Mouse (Mus musculus) kidney, embryonic 15.5 days (tissue): ENCODE results near the gene Slc25a44. TPM values are rescaled to one million over a fixed set of nuclear protein-coding genes. Genes with fewer than 3 reads are reported as not detected.

Source experiments
- ATAC-seq: fragments of 200-750 bp; cut with Nextera tagmentation; replicated peaks from 2 replicates; pipeline ENCODE4 v1.8.0; 2017; ENCODE audit warnings: moderate TSS enrichment; ENCODE audit not compliant: low FRiP score
- H3K27ac ChIP-seq: fragments of 300-500 bp; sonication (generic); 2 replicates; pipeline ENCODE4 v1.5.1; 2015; ENCODE audit warnings: mild to moderate bottlenecking, inconsistent platforms
- H3K27me3 ChIP-seq: fragments of 300-500 bp; sonication (generic); 2 replicates; pipeline ENCODE4 v1.6.1; 2015; ENCODE audit warnings: inconsistent platforms
- H3K36me3 ChIP-seq: fragments of 300-500 bp; sonication (generic); 2 replicates; pipeline ENCODE4 v1.6.1; 2015; ENCODE audit warnings: inconsistent platforms
- H3K4me1 ChIP-seq: fragments of 300-500 bp; sonication (generic); 2 replicates; pipeline ENCODE4 v1.6.1; 2015; ENCODE audit warnings: inconsistent platforms
- H3K4me2 ChIP-seq: fragments of 300-500 bp; sonication (generic); 2 replicates; pipeline ENCODE4 v1.6.1; 2015; ENCODE audit warnings: moderate library complexity, mild to moderate bottlenecking, inconsistent platforms
- H3K4me3 ChIP-seq: fragments of 300-500 bp; sonication (generic); replicated peaks from 2 replicates; pipeline ENCODE4 v1.5.1; 2015; ENCODE audit warnings: mild to moderate bottlenecking, inconsistent platforms
- H3K9ac ChIP-seq: fragments of 300-500 bp; sonication (generic); 2 replicates; pipeline ENCODE4 v1.6.1; 2015; ENCODE audit warnings: mild to moderate bottlenecking, inconsistent platforms
- H3K9me3 ChIP-seq: fragments of 300-500 bp; sonication (generic); replicated peaks from 2 replicates; pipeline ENCODE4 v1.6.1; 2016; ENCODE audit warnings: inconsistent platforms
- WGBS: fragments of 180-500 bp; shearing (Covaris S2); methylation state at CpG from one replicate; pipeline ENCODE4 v1.1.7; 2015; ENCODE audit warnings: mixed read lengths; 5-methylcytosine and 5-hydroxymethylcytosine counted together
- polyA plus RNA-seq: library from polyadenylated mRNA; unstranded; fragments of >200 nt; fragmentation: Nextera tagmentation; extraction: Ambion mirVana; gene quantifications from 2 replicates; pipeline ENCODE4 v1.2.1, GENCODE M21; 2015

The Slc25a44 gene
- polyA plus RNA-seq, 1 experiment from 2014 or later, result 17.6 TPM

GRCm38 (mm10) chr3:88425708-88426420 lies 925 bp upstream of the Slc25a44 start:
- Histone ChIP-seq H3K9me3 (no peaks in the 10 kb centered on the region), H3K4me2 (peak overlapping the region; percentile 79), H3K4me1 (peaks cover 29% of the 10 kb centered on the region), H3K9ac (no peak overlapping the region), H3K4me3 (no peak overlapping the region), H3K27ac (no peak overlapping the region), H3K27me3 (no peaks in the 10 kb centered on the region), H3K36me3 (peaks cover 6% of the 10 kb centered on the region)
- 75% methylated on average over 10 of the region's 10 CpGs for WGBS
- no peak for ATAC-seq

GRCm38 (mm10) chr3:88425330-88425689 lies 371 bp upstream of the Slc25a44 start:
- peak overlapping the region; percentile 78 for H3K4me3 ChIP-seq
- ATAC-seq, result peak; percentile 30
- H3K4me2 ChIP-seq, result peak overlapping the region; percentile 79
- 6% methylated on average over 2 of the region's 2 CpGs for WGBS
- H3K4me1 ChIP-seq, result peaks cover 29% of the 10 kb centered on the region
- no peaks in the 10 kb centered on the region for H3K27me3 ChIP-seq
- H3K36me3 ChIP-seq, result peaks cover 12% of the 10 kb centered on the region
- H3K9me3 ChIP-seq, result no peaks in the 10 kb centered on the region
- no peak overlapping the region for H3K9ac ChIP-seq
- H3K27ac ChIP-seq, result peak overlapping the region; percentile 58; the same call in 1 of the 2 replicates

GRCm38 (mm10) chr3:88422020-88422720 lies 2.8 kb downstream of the Slc25a44 start:
- peaks cover 43% of the 10 kb centered on the region for H3K36me3 ChIP-seq
- H3K9me3 ChIP-seq, result no peaks in the 10 kb centered on the region
- no peak overlapping the region for H3K27ac ChIP-seq
- WGBS, result 46% methylated on average over 9 of the region's 9 CpGs
- no peak overlapping the region for H3K4me2 ChIP-seq
- H3K9ac ChIP-seq, result no peak overlapping the region
- no peak for ATAC-seq
- no peaks in the 10 kb centered on the region for H3K27me3 ChIP-seq
- H3K4me1 ChIP-seq, result peaks cover 29% of the 10 kb centered on the region
- H3K4me3 ChIP-seq, result no peak overlapping the region

- no peak for ATAC-seq
- Histone ChIP-seq H3K4me2 (no peak overlapping the region), H3K9ac (no peak overlapping the region), H3K36me3 (peaks cover 57% of the 10 kb centered on the region), H3K27ac (no peak overlapping the region), H3K9me3 (no peaks in the 10 kb centered on the region), H3K4me1 (peaks cover 28% of the 10 kb centered on the region), H3K27me3 (no peaks in the 10 kb centered on the region), H3K4me3 (no peak overlapping the region)
- 92% methylated on average over 19 of the region's 19 CpGs for WGBS
Observed at GRCm38 (mm10) chr3:88420771-88421170, 4.2 kb downstream of the Slc25a44 start.

GRCm38 (mm10) chr3:88418016-88418415 lies 6.9 kb downstream of the Slc25a44 start:
- H3K9me3 ChIP-seq, result no peaks in the 10 kb centered on the region
- H3K4me3 ChIP-seq, result no peak overlapping the region
- WGBS, result 83% methylated on average over 6 of the region's 6 CpGs
- no peak overlapping the region for H3K27ac ChIP-seq
- H3K27me3 ChIP-seq, result no peaks in the 10 kb centered on the region
- no peak overlapping the region for H3K4me2 ChIP-seq
- no peak overlapping the region for H3K9ac ChIP-seq
- H3K4me1 ChIP-seq, result peaks cover 11% of the 10 kb centered on the region; the same call in 1 of the 2 replicates
- H3K36me3 ChIP-seq, result peaks cover 83% of the 10 kb centered on the region
- ATAC-seq, result no peak

GRCm38 (mm10) chr3:88415668-88416067 lies 9.3 kb downstream of the Slc25a44 start:
- H3K9ac ChIP-seq, result no peak overlapping the region
- H3K27ac ChIP-seq, result no peak overlapping the region
- H3K27me3 ChIP-seq, result no peaks in the 10 kb centered on the region
- no peak overlapping the region for H3K4me2 ChIP-seq
- no peak for ATAC-seq
- H3K9me3 ChIP-seq, result no peaks in the 10 kb centered on the region
- H3K4me3 ChIP-seq, result no peak overlapping the region
- 87% methylated on average over 4 of the region's 4 CpGs for WGBS
- H3K4me1 ChIP-seq, result peaks cover 4% of the 10 kb centered on the region
- H3K36me3 ChIP-seq, result peaks cover 95% of the 10 kb centered on the region

GRCm38 (mm10) chr3:88412636-88413035 lies 12.3 kb downstream of the Slc25a44 start:
- WGBS, result 84% methylated on average over 11 of the region's 11 CpGs
- Histone ChIP-seq H3K9ac (no peak overlapping the region), H3K4me2 (no peak overlapping the region), H3K27ac (no peak overlapping the region), H3K4me3 (no peak overlapping the region), H3K36me3 (peaks cover 70% of the 10 kb centered on the region), H3K4me1 (peaks cover 25% of the 10 kb centered on the region), H3K9me3 (no peaks in the 10 kb centered on the region), H3K27me3 (no peaks in the 10 kb centered on the region)
- no peak for ATAC-seq

- Histone ChIP-seq H3K9ac (no peak overlapping the region), H3K4me1 (peaks cover 34% of the 10 kb centered on the region), H3K4me2 (no peak overlapping the region), H3K27ac (no peak overlapping the region), H3K27me3 (no peaks in the 10 kb centered on the region), H3K4me3 (no peak overlapping the region), H3K9me3 (no peaks in the 10 kb centered on the region), H3K36me3 (peaks cover 63% of the 10 kb centered on the region)
- 89% methylated on average over 4 of the region's 4 CpGs for WGBS
- no peak for ATAC-seq
Observed at GRCm38 (mm10) chr3:88411681-88412080, 13.3 kb downstream of the Slc25a44 start.

GRCm38 (mm10) chr3:88410645-88411031 lies 14.3 kb downstream of the Slc25a44 start:
- 18% methylated on average over 7 of the region's 7 CpGs for WGBS
- Histone ChIP-seq H3K27me3 (no peaks in the 10 kb centered on the region), H3K4me2 (peak overlapping the region; percentile 71), H3K27ac (peak overlapping the region; percentile 99), H3K9ac (peak overlapping the region; percentile 83), H3K4me1 (peaks cover 42% of the 10 kb centered on the region), H3K36me3 (peaks cover 53% of the 10 kb centered on the region), H3K9me3 (no peaks in the 10 kb centered on the region), H3K4me3 (peak overlapping the region; percentile 78)
- no peak; the same call in 1 of the 2 replicates for ATAC-seq

- ATAC-seq, result peak; percentile 93
- peaks cover 46% of the 10 kb centered on the region for H3K36me3 ChIP-seq
Observed at GRCm38 (mm10) chr3:88409741-88410644, 14.9 kb downstream of the Slc25a44 start, which contains the start of gene Pmf1. Gene Pmf1, minus strand, starts transcription at chr3:88410331.

GRCm38 (mm10) chr3:88408953-88409352 lies 16.0 kb downstream of the Slc25a44 start:
- H3K27ac ChIP-seq, result peak overlapping the region; percentile 99
- H3K4me1 ChIP-seq, result peaks cover 42% of the 10 kb centered on the region
- no peaks in the 10 kb centered on the region for H3K9me3 ChIP-seq
- ATAC-seq, result no peak
- peak overlapping the region; percentile 78 for H3K4me3 ChIP-seq
- peak overlapping the region; percentile 71 for H3K4me2 ChIP-seq
- H3K9ac ChIP-seq, result peak overlapping the region; percentile 83
- H3K36me3 ChIP-seq, result peaks cover 42% of the 10 kb centered on the region
- no peaks in the 10 kb centered on the region for H3K27me3 ChIP-seq
- WGBS, result 54% methylated on average over 5 of the region's 5 CpGs

More at GRCm38 (mm10) chr3:88409741-88410644, 14.9 kb downstream of the Slc25a44 start, which contains the start of gene Pmf1:
- Histone ChIP-seq H3K9ac (peak within 1 kb of the TSS; percentile 83), H3K27ac (peak within 1 kb of the TSS; percentile 99), H3K4me2 (peak within 1 kb of the TSS; percentile 71), H3K27me3 (no peaks in the 10 kb centered on the region), H3K4me3 (peak within 1 kb of the TSS; percentile 78), H3K4me1 (peaks cover 42% of the 10 kb centered on the region), H3K9me3 (no peaks in the 10 kb centered on the region)
- under 1% methylated on average over 54 of the region's 54 CpGs for WGBS
